Mouse (Mus musculus): ENCODE measurements around the gene Fam222b.

DNA sequence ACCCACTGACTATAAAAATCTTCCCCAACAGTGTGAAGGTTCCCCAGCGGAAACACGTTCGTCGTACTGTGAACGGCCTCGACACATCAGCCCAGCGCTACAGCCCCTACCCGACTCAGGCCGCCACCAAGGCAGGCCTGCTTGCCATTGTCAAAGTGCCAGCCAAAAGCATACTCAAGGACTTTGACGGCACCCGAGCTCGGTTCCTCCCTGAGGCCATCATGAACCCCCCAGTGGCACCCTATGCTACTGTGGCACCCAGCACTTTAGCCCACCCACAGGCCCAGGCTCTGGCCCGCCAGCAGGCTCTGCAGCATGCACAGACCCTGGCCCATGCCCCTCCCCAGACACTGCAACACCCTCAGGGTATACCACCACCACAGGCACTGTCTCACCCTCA is 59.3 kb downstream of the Fam222b start:
- TF ChIP-seq CTCF (IDR thresholded peaks at IDR 0.05; ENCODE audit: borderline replicate concordance, extremely low read depth, insufficient read depth, insufficient read length) (no peak), POLR2A (IDR thresholded peaks at IDR 0.05; ENCODE audit: borderline replicate concordance, extremely low read depth, insufficient read depth, insufficient read length, poor library complexity, severe bottlenecking) (no peak)
